Mouse (Mus musculus) heart, adult 2 months (tissue): ENCODE results near the gene Kiss1. TPM values are rescaled to one million over a fixed set of nuclear protein-coding genes. Genes with fewer than 3 reads are reported as not detected.

ENCODE experiments used
- DNase-seq, 2 experiments: peaks; one replicate each; pipeline ENCODE4 v3.0.0; 2021
- H3K27ac ChIP-seq: fragments of 200-600 bp; 2 replicates; pipeline ENCODE4 v1.8.1; 2022
- H3K27me3 ChIP-seq: fragments of 200-500 bp; 2 replicates; pipeline ENCODE4 v1.6.1; 2012; ENCODE audit warnings: mild to moderate bottlenecking, low read length, inconsistent platforms, mixed read lengths; ENCODE audit not compliant: control insufficient read depth, insufficient read depth
- H3K36me3 ChIP-seq: fragments of 200-500 bp; 2 replicates; pipeline ENCODE4 v1.6.1; 2012; ENCODE audit warnings: low read length, inconsistent platforms; ENCODE audit not compliant: control insufficient read depth, insufficient read depth
- H3K4me1 ChIP-seq: fragments of 200-500 bp; 2 replicates; pipeline ENCODE4 v1.6.1; 2011; ENCODE audit warnings: low read length; ENCODE audit not compliant: control insufficient read depth, insufficient read depth
- H3K4me3 ChIP-seq: fragments of 200-600 bp; 2 replicates; pipeline ENCODE4 v1.8.1; 2022
- H3K79me2 ChIP-seq: fragments of 200-500 bp; replicated peaks from 2 replicates; pipeline ENCODE4 v1.6.1; 2012; ENCODE audit warnings: mild to moderate bottlenecking, inconsistent platforms, low read length, moderate library complexity, mixed read lengths; ENCODE audit not compliant: control insufficient read depth, insufficient read depth
- H3K9ac ChIP-seq: fragments of 200-500 bp; 2 replicates; pipeline ENCODE4 v1.6.1; 2012; ENCODE audit warnings: low read depth, mild to moderate bottlenecking, control low read depth, inconsistent platforms, low read length, mixed read lengths
- CTCF ChIP-seq: fragments of 200-600 bp; IDR thresholded peaks from 2 replicates; pipeline ENCODE4 v1.8.1; 2022; ENCODE audit warnings: antibody characterized with exemption, mild to moderate bottlenecking, moderate library complexity
- EP300 ChIP-seq: fragments of 200-500 bp; IDR thresholded peaks from 2 replicates; pipeline ENCODE4 v1.6.1; 2011; ENCODE audit warnings: low read depth, low read length, control low read depth; ENCODE audit not compliant: insufficient read depth
- POLR2A ChIP-seq: fragments of 200-500 bp; IDR thresholded peaks from 2 replicates; pipeline ENCODE4 v1.6.1; 2011; ENCODE audit warnings: mild to moderate bottlenecking, low read depth, low read length, control low read depth; ENCODE audit not compliant: insufficient read depth
- WGBS: fragments of 180-500 bp; shearing (Covaris S2); methylation state at CpG from one replicate; pipeline ENCODE4 v1.1.7; 2018; 5-methylcytosine and 5-hydroxymethylcytosine counted together
- intact Hi-C: fragments of 180-260 bp; cut with DNase I; formaldehyde crosslinking; loops from one replicate; pipeline ENCODE4 v1.15.1; 2025
- polyA plus RNA-seq: library from polyadenylated mRNA; depleted of rRNA; stranded (reverse); fragments of >200 nt; gene quantifications from 2 replicates; pipeline ENCODE4 v1.2.3, GENCODE M21; 2012
- total RNA-seq, 2 experiments: library from RNA; stranded (reverse); gene quantifications; 2 replicates each; pipeline ENCODE4 v1.2.3; 2021

The Kiss1 gene
- total and polyA plus RNA-seq, 3 experiments: not detected

DNA sequence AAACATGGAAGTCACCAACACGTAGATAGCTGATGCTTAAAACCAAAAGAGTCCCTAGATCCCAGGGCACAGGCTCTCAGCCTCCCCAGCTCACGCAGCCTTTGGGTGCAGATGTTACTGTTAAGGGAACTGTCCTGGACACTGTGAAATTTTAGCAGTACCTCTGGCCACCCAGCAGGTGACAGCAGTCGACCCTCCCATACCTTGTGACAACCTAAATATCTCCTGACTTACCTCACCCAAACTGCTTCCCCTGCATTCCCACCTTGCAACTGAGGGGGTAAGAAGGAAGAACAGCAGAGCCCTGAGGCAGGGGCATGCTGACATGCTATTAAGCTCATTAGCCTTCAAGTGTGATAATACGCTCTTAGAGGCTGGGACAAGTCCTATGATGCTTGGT is 10.4 kb upstream of the Kiss1 start:
- Histone ChIP-seq H3K79me2 (no peaks in the 10 kb centered on the region), H3K36me3 (no peaks in the 10 kb centered on the region), H3K4me1 (no peaks in the 10 kb centered on the region; the same call in 1 of the 2 replicates), H3K4me3 (no peak overlapping the region), H3K9ac (no peak overlapping the region), H3K27ac (no peak overlapping the region), H3K27me3 (no peaks in the 10 kb centered on the region)
- TF ChIP-seq POLR2A (no peak), CTCF (peak; percentile 36)
- WGBS: 77% methylated on average over 4 of the region's 4 CpGs
- intact Hi-C loops: no loop called here
- no peak for DNase-seq

DNA sequence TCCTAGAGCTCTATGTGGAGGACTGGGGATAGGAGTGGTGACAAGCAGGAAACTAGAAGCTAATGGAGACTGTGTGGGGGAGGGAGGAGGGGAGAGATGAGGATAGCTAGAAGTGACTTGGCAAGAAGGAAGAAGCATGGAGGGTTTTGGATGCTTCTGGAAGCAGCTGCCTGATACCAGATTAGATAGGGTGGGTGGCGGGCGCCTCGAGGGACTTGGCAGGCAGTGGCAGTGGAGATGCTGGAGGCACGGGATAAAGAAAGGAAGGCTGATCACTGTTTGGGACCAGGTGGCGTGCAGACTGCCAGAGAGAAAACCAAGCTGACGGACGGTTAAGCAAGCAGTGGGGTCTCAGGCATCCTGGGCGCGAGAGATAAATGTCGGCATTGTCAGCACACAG is 9.7 kb upstream of the Kiss1 start:
- no peaks in the 10 kb centered on the region for H3K27me3 ChIP-seq
- no peak for TF ChIP-seq POLR2A
- no peak for TF ChIP-seq EP300
- TF ChIP-seq CTCF: no peak
- H3K4me1 ChIP-seq: no peaks in the 10 kb centered on the region; the same call in 1 of the 2 replicates
- H3K79me2 ChIP-seq: no peaks in the 10 kb centered on the region
- 18% methylated on average over 10 of the region's 10 CpGs for WGBS
- H3K36me3 ChIP-seq: no peaks in the 10 kb centered on the region
- no peak overlapping the region for H3K27ac ChIP-seq
- H3K9ac ChIP-seq: no peak overlapping the region
- no peak for DNase-seq
- H3K4me3 ChIP-seq: no peak overlapping the region
- intact Hi-C loops: no loop called here

DNA sequence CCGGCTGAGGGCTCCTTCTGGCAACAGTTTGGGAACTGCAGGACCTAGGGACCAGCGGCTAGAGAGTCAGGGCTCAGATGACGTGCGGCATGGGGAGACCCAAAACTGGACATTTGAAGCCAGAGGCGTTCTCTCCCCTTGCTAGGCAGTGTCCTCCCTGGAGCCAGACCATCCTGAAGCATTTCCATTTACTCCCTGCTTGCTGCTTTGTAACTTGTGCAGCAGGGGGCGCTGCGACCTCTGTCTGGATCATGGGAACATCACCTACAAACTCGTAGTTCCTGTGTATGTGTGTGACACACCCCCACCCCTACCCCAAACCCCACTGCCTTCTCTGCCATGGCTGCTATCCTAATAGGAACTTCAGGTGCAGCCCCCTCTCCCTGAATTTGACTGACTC is 7.3 kb upstream of the Kiss1 start:
- peak; percentile 45 to 66 for DNase-seq
- 28% methylated on average over 8 of the region's 8 CpGs for WGBS

DNA sequence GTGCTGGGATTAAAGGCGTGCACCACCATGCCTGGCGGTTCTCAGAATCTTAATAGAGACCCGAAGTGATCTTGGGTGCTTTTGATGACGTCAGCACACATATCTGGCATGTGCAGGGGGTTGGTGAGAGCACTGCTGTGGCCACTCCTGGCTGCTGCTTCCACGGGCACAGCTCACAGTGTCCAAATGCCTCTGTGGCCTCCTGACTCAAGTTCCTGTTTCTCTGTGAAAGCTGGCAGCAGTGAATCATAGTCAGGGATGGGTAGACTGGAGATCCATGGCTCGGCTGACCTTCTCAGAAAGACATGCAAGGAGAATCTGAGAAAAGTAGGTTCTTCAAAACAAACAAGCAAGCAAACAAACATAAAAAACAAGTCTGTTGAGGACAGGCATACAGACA is 5.9 kb upstream of the Kiss1 start:
- Histone ChIP-seq H3K4me1 (no peaks in the 10 kb centered on the region), H3K36me3 (no peaks in the 10 kb centered on the region), H3K27ac (no peak overlapping the region), H3K4me3 (no peak overlapping the region), H3K9ac (no peak overlapping the region), H3K27me3 (no peaks in the 10 kb centered on the region), H3K79me2 (no peaks in the 10 kb centered on the region)
- WGBS: 59% methylated on average over 6 of the region's 6 CpGs
- intact Hi-C loops: loop anchor here (2.0 kb wide), 2 partner anchors 37 to 295 kb away; partner anchors contain the start of gene Snrpe
- DNase-seq: no peak
- no peak for TF ChIP-seq POLR2A
- TF ChIP-seq CTCF: no peak
- no peak for TF ChIP-seq EP300

More for the DNA sequence above, 7.3 kb upstream of the Kiss1 start:
- Histone ChIP-seq H3K27me3 (no peaks in the 10 kb centered on the region), H3K9ac (no peak overlapping the region), H3K4me3 (no peak overlapping the region), H3K27ac (no peak overlapping the region), H3K4me1 (no peaks in the 10 kb centered on the region), H3K79me2 (no peaks in the 10 kb centered on the region), H3K36me3 (no peaks in the 10 kb centered on the region)
- peak; percentile 87 for TF ChIP-seq CTCF
- TF ChIP-seq EP300: no peak
- intact Hi-C loops: loop anchor here (2.0 kb wide), 2 partner anchors 38 to 296 kb away; partner anchors contain the start of gene Snrpe

DNA sequence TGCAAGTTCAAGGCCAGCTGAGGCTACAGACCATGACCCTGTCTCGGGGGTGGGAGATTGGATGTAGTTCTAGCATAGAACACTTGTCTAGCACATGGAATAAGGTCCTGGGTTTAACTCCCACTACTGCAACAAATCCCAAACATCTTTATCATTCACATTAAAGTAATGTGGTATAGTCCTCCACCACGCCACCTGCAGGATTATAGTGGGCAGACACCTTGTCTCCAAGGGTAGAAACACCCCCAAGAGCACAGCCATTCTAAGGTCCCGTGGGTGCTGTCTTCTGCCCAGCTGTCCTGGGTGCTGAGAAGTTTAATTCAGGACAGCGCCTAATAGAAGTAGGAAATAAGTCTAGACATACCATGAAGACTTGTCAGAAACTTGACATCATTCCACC is 5.1 kb upstream of the Kiss1 start:
- no peak for DNase-seq
- H3K4me3 ChIP-seq: no peak overlapping the region
- no peaks in the 10 kb centered on the region for H3K27me3 ChIP-seq
- no peaks in the 10 kb centered on the region for H3K36me3 ChIP-seq
- no peaks in the 10 kb centered on the region for H3K4me1 ChIP-seq
- TF ChIP-seq POLR2A (no peak), CTCF (no peak), EP300 (no peak)
- no peak overlapping the region for H3K9ac ChIP-seq
- WGBS: 84% methylated on average over 4 of the region's 4 CpGs
- intact Hi-C loops: no loop called here
- H3K79me2 ChIP-seq: no peaks in the 10 kb centered on the region
- no peak overlapping the region for H3K27ac ChIP-seq

DNA sequence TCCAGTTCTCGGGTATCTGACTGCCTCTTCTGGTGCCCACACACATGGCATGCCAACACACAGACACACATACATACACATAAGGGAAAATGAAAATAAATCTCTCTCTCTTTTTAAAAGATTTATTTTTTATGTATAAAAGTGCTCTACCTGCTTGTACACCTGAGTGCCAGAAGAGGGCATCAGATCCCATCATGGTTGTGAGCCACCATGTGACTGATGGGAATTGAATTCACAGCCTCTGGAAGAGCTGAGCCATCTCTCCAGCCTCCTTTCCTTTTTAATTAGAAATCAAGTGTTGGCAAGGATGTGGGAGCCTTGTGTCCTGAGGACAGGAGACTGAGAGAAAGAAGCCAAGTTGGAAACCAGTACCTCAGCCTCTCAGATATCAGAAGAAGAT is 4.5 kb upstream of the Kiss1 start:
- no peaks in the 10 kb centered on the region for H3K36me3 ChIP-seq
- DNase-seq: no peak
- H3K79me2 ChIP-seq: no peaks in the 10 kb centered on the region
- intact Hi-C loops: no loop called here
- no peak overlapping the region for H3K4me3 ChIP-seq
- 74% methylated on average over 1 of the region's 1 CpGs for WGBS
- H3K4me1 ChIP-seq: no peaks in the 10 kb centered on the region
- H3K27me3 ChIP-seq: no peaks in the 10 kb centered on the region
- no peak overlapping the region for H3K27ac ChIP-seq
- TF ChIP-seq POLR2A: no peak
- TF ChIP-seq CTCF: peak; percentile 49
- H3K9ac ChIP-seq: no peak overlapping the region

DNA sequence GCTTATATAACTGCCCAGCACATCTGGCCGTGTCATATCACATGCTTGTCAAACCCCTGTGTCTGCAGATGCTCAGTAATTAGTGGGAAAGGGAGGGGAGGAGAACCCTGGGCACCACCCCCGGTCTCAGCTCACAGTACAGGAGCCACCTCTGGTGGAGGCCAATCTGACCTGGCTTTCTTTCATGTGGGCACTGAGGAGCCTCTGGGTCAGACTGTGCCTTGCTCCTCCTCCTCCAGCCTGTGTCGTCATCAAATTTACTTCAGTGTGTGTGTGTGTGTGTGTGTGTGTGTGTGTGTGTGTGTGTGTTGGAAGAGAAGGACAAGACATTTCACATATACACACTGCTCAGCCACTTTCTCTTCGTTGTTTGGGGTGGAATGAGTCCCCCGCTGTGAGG is 1.7 kb downstream of the Kiss1 start:
- Histone ChIP-seq H3K4me1 (no peaks in the 10 kb centered on the region), H3K27ac (no peak overlapping the region), H3K4me3 (no peak overlapping the region), H3K36me3 (no peaks in the 10 kb centered on the region), H3K79me2 (no peaks in the 10 kb centered on the region), H3K9ac (no peak overlapping the region), H3K27me3 (no peaks in the 10 kb centered on the region)
- no peak for DNase-seq
- 44% methylated on average over 5 of the region's 5 CpGs for WGBS
- TF ChIP-seq EP300: no peak
- no peak for TF ChIP-seq POLR2A
- no peak for TF ChIP-seq CTCF
- intact Hi-C loops: no loop called here
